Mouse (Mus musculus): ENCODE measurements around the gene Kif5a. TPM values are rescaled to one million over a fixed set of nuclear protein-coding genes. Genes with fewer than 3 reads are reported as not detected.
"Not testable (repeated sequence)": the region's sequence is repeated elsewhere in the genome, so short reads cannot be mapped to it uniquely, and the experiment has no call there.

The Kif5a gene
- polyA plus RNA-seq, 1 experiment from 2014 or later, result 3.7 TPM

GRCm38 (mm10) chr10:127193011-127193410, 70.1 kb downstream of the Kif5a start:
- H3K27me3 ChIP-seq (replicated peaks; ENCODE audit: control insufficient read depth, insufficient read depth, low read length), result peaks cover 11% of the 10 kb centered on the region
- no peaks in the 10 kb centered on the region for H3K9me3 ChIP-seq (ENCODE audit: control insufficient read depth)
- 91% methylated on average over 9 of the region's 9 CpGs for WGBS
- H3K4me3 ChIP-seq (ENCODE audit: low read depth, low read length), result no peak overlapping the region
- H3K9ac ChIP-seq (ENCODE audit: low read depth, low read length), result no peak overlapping the region
- no peak for TF ChIP-seq CTCF (IDR thresholded peaks at IDR 0.05; ENCODE audit: low read depth)
- ATAC-seq, result no peak
- H3K4me1 ChIP-seq (replicated peaks; ENCODE audit: control insufficient read depth, insufficient read depth, low read length), result 0 out of 2 replicates have a peak, but pooled peaks cover 5% of the 10 kb centered on the region
- H3K36me3 ChIP-seq (ENCODE audit: control insufficient read depth, insufficient read depth), result peaks cover 19% of the 10 kb centered on the region; the same call in 1 of the 2 replicates
- H3K4me2 ChIP-seq (replicated peaks; ENCODE audit: low read depth), result no peak overlapping the region
- no peak overlapping the region for H3K27ac ChIP-seq (ENCODE audit: low read depth, low read length)

DNA sequence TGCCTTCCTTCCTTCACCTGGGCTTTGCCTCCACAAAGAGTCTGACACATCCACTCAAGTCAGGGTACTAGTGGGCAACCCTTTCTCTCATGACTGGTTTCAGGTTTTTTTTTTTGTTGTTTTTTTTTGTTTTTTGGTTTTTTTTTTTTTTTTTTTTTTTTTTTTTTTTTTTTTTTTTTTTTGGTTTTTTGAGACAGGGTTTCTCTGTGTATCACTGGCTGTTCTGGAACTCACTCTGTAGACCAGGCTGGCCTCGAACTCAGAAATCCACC, 71.2 kb downstream of the Kif5a start:
- 71% methylated on average over 1 of the region's 1 CpGs for WGBS
- not testable (repeated sequence) for H3K4me2 ChIP-seq (replicated peaks; ENCODE audit: low read depth); H3K4me1 ChIP-seq (replicated peaks; ENCODE audit: control insufficient read depth, insufficient read depth, low read length)

DNA sequence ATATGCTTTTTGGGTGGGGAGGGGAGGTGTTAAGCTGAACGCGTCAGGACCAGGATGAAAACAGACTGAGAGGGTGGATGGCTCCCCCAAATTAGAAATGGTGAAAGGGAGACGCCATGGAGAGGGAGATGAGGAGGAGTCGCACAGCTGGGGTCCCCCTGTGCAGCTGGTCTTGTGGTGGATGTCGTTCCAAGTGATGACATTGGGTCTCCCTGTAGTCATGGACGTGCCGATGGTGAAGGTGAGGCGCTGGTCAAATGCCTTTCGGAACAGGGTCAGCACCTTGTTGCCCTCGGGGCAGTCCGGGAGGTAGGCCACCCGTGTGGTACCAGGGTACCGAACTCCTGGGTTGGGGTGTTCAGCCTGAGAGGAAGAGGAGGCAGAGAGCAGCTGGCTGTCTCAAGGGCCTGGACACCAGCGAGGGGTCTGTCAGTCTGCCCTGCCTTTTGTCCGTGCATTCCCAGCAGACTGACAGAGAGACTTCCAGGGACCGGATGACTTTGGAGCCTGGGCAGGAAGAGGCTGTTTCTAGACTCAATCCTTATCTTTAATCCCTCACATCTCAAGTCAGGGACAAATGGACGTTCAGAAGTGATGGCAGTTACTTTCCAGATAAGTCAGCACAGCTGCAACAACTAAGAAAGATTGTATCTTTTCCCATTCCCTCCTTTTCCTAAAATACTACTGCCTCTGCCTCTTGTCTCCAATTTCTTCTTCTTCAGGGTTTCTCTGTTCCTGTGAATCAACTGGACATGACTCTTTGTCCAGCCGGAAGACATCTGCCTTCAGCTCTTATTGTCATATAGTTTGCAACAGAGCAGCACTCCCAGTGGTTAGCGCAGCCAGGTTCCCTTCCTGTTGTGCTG, 71.7 kb downstream of the Kif5a start:
- Histone ChIP-seq H3K9me3 (ENCODE audit: control insufficient read depth) (no peaks in the 10 kb centered on the region), H3K4me2 (replicated peaks; ENCODE audit: low read depth) (no peak overlapping the region), H3K4me1 (replicated peaks; ENCODE audit: control insufficient read depth, insufficient read depth, low read length) (0 out of 2 replicates have a peak, but pooled peaks cover 5% of the 10 kb centered on the region), H3K27ac (ENCODE audit: low read depth, low read length) (no peak overlapping the region), H3K36me3 (ENCODE audit: control insufficient read depth, insufficient read depth) (peaks cover 8% of the 10 kb centered on the region; the same call in 1 of the 2 replicates), H3K9ac (ENCODE audit: low read depth, low read length) (no peak overlapping the region), H3K4me3 (ENCODE audit: low read depth, low read length) (no peak overlapping the region), H3K27me3 (replicated peaks; ENCODE audit: control insufficient read depth, insufficient read depth, low read length) (peaks cover 22% of the 10 kb centered on the region)
- TF ChIP-seq CTCF (IDR thresholded peaks at IDR 0.05; ENCODE audit: low read depth), result no peak
- no peak for ATAC-seq
- WGBS, result 83% methylated on average over 19 of the region's 19 CpGs

More for the DNA sequence above, 71.2 kb downstream of the Kif5a start:
- H3K9ac ChIP-seq (ENCODE audit: low read depth, low read length); H3K4me3 ChIP-seq (ENCODE audit: low read depth, low read length); H3K27ac ChIP-seq (ENCODE audit: low read depth, low read length); H3K9me3 ChIP-seq (ENCODE audit: control insufficient read depth); ATAC-seq; H3K36me3 ChIP-seq (ENCODE audit: control insufficient read depth, insufficient read depth): not testable (repeated sequence)
- H3K27me3 ChIP-seq (replicated peaks; ENCODE audit: control insufficient read depth, insufficient read depth, low read length), result peaks cover 17% of the 10 kb centered on the region

DNA sequence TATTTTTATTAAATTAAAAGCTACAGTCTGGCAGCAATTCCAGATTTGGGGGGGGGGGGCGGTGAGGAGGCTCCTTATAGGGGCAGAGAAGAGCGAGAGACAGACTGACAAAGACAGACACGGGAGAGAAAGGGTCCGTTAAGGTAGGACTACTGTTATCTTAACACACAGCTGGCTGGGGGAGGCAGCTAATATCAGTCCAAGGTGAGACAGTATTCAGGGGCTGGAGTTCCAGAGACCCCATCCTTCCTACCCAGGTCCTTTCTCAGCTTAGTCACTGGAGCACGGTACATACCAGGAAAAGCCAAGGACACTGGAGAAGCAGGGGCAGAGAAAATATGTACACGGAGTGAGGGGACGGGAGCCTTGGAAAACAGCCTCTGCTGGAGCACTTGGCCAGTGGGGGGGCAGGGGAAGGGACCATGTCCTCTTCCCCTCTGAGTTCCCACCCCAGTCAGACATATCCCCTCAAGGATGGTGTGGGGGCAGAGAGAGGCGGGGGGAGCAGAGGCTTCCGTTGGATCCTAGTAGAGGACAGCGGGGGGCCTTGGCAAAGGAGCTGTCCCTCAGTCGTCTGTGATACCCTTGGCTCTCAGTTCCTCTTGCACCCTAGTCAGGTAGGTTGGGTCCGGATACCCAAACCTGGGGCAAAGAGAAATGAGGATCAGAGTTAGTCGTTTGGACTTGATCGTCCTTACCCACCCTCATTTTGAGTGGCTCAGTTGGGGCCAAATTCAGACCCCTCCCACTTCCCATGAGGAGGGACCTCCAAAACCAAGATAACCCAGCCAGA, 72.6 kb downstream of the Kif5a start:
- Histone ChIP-seq H3K4me2 (replicated peaks; ENCODE audit: low read depth) (peak overlapping the region; percentile 81), H3K27me3 (replicated peaks; ENCODE audit: control insufficient read depth, insufficient read depth, low read length) (peaks cover 22% of the 10 kb centered on the region), H3K4me1 (replicated peaks; ENCODE audit: control insufficient read depth, insufficient read depth, low read length) (0 out of 2 replicates have a peak, but pooled peaks cover 5% of the 10 kb centered on the region), H3K36me3 (ENCODE audit: control insufficient read depth, insufficient read depth) (peaks cover 8% of the 10 kb centered on the region; the same call in 1 of the 2 replicates), H3K27ac (ENCODE audit: low read depth, low read length) (peak overlapping the region; percentile 37; the same call in 1 of the 2 replicates), H3K9ac (ENCODE audit: low read depth, low read length) (no peak overlapping the region), H3K9me3 (ENCODE audit: control insufficient read depth) (no peaks in the 10 kb centered on the region), H3K4me3 (ENCODE audit: low read depth, low read length) (0 out of 2 replicates have a peak overlapping the region, but pooled peaks have one; percentile 57)
- 60% methylated on average over 14 of the region's 14 CpGs for WGBS
- no peak for ATAC-seq
- no peak for TF ChIP-seq CTCF (IDR thresholded peaks at IDR 0.05; ENCODE audit: low read depth)

- Histone ChIP-seq H3K27me3 (replicated peaks; ENCODE audit: control insufficient read depth, insufficient read depth, low read length) (peaks cover 22% of the 10 kb centered on the region), H3K9me3 (ENCODE audit: control insufficient read depth) (no peaks in the 10 kb centered on the region), H3K4me1 (replicated peaks; ENCODE audit: control insufficient read depth, insufficient read depth, low read length) (0 out of 2 replicates have a peak, but pooled peaks cover 2% of the 10 kb centered on the region), H3K4me3 (ENCODE audit: low read depth, low read length) (peak within 1 kb of the TSS; percentile 57), H3K9ac (ENCODE audit: low read depth, low read length) (peak within 1 kb of the TSS; percentile 55), H3K27ac (ENCODE audit: low read depth, low read length) (peak within 1 kb of the TSS; percentile 37), H3K36me3 (ENCODE audit: control insufficient read depth, insufficient read depth) (peaks cover 8% of the 10 kb centered on the region; the same call in 1 of the 2 replicates), H3K4me2 (replicated peaks; ENCODE audit: low read depth) (peak within 1 kb of the TSS; percentile 81)
- 0 out of 2 replicates have a peak, but pooled peaks have one; percentile 4 for ATAC-seq
- TF ChIP-seq CTCF (IDR thresholded peaks at IDR 0.05; ENCODE audit: low read depth), result no peak
- 14% methylated on average over 35 of the region's 35 CpGs for whole genome bisulfite sequencing
These were observed 73.3 kb downstream of the Kif5a start, which contains the start of gene Arhgef25 for GRCm38 (mm10) chr10:127189651-127190381. Gene Arhgef25, minus strand, starts transcription at chr10:127190083.

Measured in intestine, postnatal 0 days (tissue).